Mouse (Mus musculus): Measurements from ENCODE around the gene Ankrd11. TPM values are rescaled to one million over a fixed set of nuclear protein-coding genes. Genes with fewer than 3 reads are reported as not detected.

Gene Ankrd11
- total and polyA plus RNA-seq, 3 experiments: 49.2 to 235 (median 87.7) TPM

- Histone ChIP-seq H3K9ac (ENCODE audit: control insufficient read depth, low read depth, low read length, poor library complexity, severe bottlenecking) (no peak overlapping the region), H3K4me3 (ENCODE audit: control insufficient read depth in 1 of 2, insufficient read depth in 1 of 2, low read depth in 2 of 2, low read length in 2 of 2) (no peak overlapping the region), H3K36me3 (ENCODE audit: control insufficient read depth in 1 of 2, insufficient read depth in 2 of 2, low read length in 2 of 2) (peaks cover 5 to 72% of the 10 kb centered on the region in 2 experiments), H3K4me1 (ENCODE audit: control insufficient read depth in 1 of 2, insufficient read depth in 2 of 2, low read length in 2 of 2) (peaks cover 41 to 54% of the 10 kb centered on the region in 2 experiments), H3K79me2 (ENCODE audit: control insufficient read depth, insufficient read depth, low read length, poor library complexity) (peaks cover 93% of the 10 kb centered on the region), H3K9me3 (replicated peaks; ENCODE audit: insufficient read depth, low read length) (no peaks in the 10 kb centered on the region), H3K27me3 (ENCODE audit: control insufficient read depth in 1 of 2, insufficient read depth in 2 of 2, low read length in 2 of 2) (no peaks in the 10 kb centered on the region), H3K27ac (ENCODE audit: control insufficient read depth, low read depth, low read length) (no peak overlapping the region)
- DNase-seq (ENCODE audit: low read depth, low spot score): no peak
- no peak for TF ChIP-seq TBP (IDR thresholded peaks at IDR 0.05; ENCODE audit: low read depth, low read length)
- TF ChIP-seq MAX (IDR thresholded peaks at IDR 0.05; ENCODE audit: low read length): no peak
- TF ChIP-seq POLR2A (IDR thresholded peaks at IDR 0.05; ENCODE audit: control insufficient read depth in 1 of 2, insufficient read depth in 1 of 2, low read depth in 1 of 2, low read length in 2 of 2, poor library complexity in 1 of 2): no peak
- TF ChIP-seq RCOR1 (IDR thresholded peaks at IDR 0.05; ENCODE audit: low read depth, low read length): no peak
- no peak for TF ChIP-seq POLR2AphosphoS5 (IDR thresholded peaks at IDR 0.05; ENCODE audit: borderline replicate concordance, low read depth, low read length)
- TF ChIP-seq CTCF (IDR thresholded peaks at IDR 0.05 in 2 of 3, conservative IDR thresholded peaks at IDR 0.05 in 1 of 3; ENCODE audit: control insufficient read depth in 1 of 3, insufficient read depth in 1 of 3, low read depth in 2 of 3, low read length in 3 of 3, poor library complexity in 1 of 3, severe bottlenecking in 1 of 3): no peak
- no peak for TF ChIP-seq SIN3A (IDR thresholded peaks at IDR 0.05; ENCODE audit: low read length)
- no peak for TF ChIP-seq ZC3H11A (IDR thresholded peaks at IDR 0.05; ENCODE audit: low read depth, low read length)
- no peak for TF ChIP-seq MYB (IDR thresholded peaks at IDR 0.05; ENCODE audit: low read depth, low read length)
- TF ChIP-seq BHLHE40 (IDR thresholded peaks at IDR 0.05; ENCODE audit: borderline replicate concordance, low read depth, low read length): no peak
- no peak for TF ChIP-seq MAZ (IDR thresholded peaks at IDR 0.05; ENCODE audit: low read depth, low read length)
- TF ChIP-seq RAD21 (IDR thresholded peaks at IDR 0.05; ENCODE audit: low read depth, low read length): no peak
- TF ChIP-seq JUND (IDR thresholded peaks at IDR 0.05; ENCODE audit: low read depth, low read length): no peak
- no peak for TF ChIP-seq MXI1 (IDR thresholded peaks at IDR 0.05; ENCODE audit: low read depth, low read length)
- TF ChIP-seq CHD2 (IDR thresholded peaks at IDR 0.05; ENCODE audit: low read length): no peak
- TF ChIP-seq GABPA (IDR thresholded peaks at IDR 0.05; ENCODE audit: low read depth, low read length): no peak
- no peak for TF ChIP-seq USF2 (IDR thresholded peaks at IDR 0.05; ENCODE audit: borderline replicate concordance in 1 of 2, insufficient read depth in 1 of 2, low read depth in 1 of 2, low read length in 2 of 2)
- no peak for TF ChIP-seq MYC (IDR thresholded peaks at IDR 0.05; ENCODE audit: low read depth, low read length)
Observed at GRCm38 (mm10) chr8:123038351-123038750, 3.7 kb downstream of the Ankrd11 start.

DNA sequence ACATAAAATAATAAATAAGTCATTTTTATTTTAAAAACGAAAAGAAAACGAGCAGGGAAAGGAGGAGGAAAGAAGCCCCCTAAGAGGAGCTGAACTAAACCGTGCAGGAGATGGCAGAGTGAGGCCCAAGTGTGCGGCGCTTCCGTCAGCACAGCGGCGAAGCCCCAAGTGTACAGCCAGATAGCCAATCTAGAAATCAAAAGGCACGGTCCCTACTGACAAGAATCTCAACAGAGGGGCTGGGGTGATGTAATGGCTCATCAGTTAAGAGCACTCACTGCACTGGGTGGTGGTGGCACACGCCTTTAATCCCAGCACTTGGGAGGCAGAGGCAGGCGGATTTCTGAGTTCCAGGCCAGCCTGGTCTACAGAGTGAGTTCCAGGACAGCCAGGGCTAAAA, 4.6 kb downstream of the Ankrd11 start:
- peak; percentile 31 for DNase-seq (ENCODE audit: low read depth, low spot score)
- peak overlapping the region; percentile 7; the same call in 1 of the 2 replicates for H3K9ac ChIP-seq (ENCODE audit: control insufficient read depth, low read depth, low read length, poor library complexity, severe bottlenecking)
- H3K4me1 ChIP-seq (ENCODE audit: control insufficient read depth in 1 of 2, insufficient read depth in 2 of 2, low read length in 2 of 2): peaks cover 47 to 56% of the 10 kb centered on the region in 2 experiments

More for the DNA sequence above, 4.6 kb downstream of the Ankrd11 start:
- H3K27ac ChIP-seq (ENCODE audit: control insufficient read depth, low read depth, low read length): peak overlapping the region; percentile 66
- H3K36me3 ChIP-seq (ENCODE audit: control insufficient read depth in 1 of 2, insufficient read depth in 2 of 2, low read length in 2 of 2): peaks cover 5 to 75% of the 10 kb centered on the region in 2 experiments
- no peaks in the 10 kb centered on the region for H3K9me3 ChIP-seq (replicated peaks; ENCODE audit: insufficient read depth, low read length)
- no peak for TF ChIP-seq ELF1 (IDR thresholded peaks at IDR 0.05; ENCODE audit: low read depth, low read length)
- no peak for TF ChIP-seq SIN3A (IDR thresholded peaks at IDR 0.05; ENCODE audit: low read length)
- 0 out of 2 replicates have a peak, but pooled peaks have one; percentile 29 for TF ChIP-seq GATA1 (IDR thresholded peaks at IDR 0.05; ENCODE audit: low read depth, low read length)
- no peak for TF ChIP-seq POLR2A (IDR thresholded peaks at IDR 0.05; ENCODE audit: control insufficient read depth in 1 of 2, insufficient read depth in 1 of 2, low read depth in 1 of 2, low read length in 2 of 2, poor library complexity in 1 of 2)
- TF ChIP-seq CHD2 (IDR thresholded peaks at IDR 0.05; ENCODE audit: low read length): no peak
- TF ChIP-seq BHLHE40 (IDR thresholded peaks at IDR 0.05; ENCODE audit: borderline replicate concordance, low read depth, low read length): peak; percentile 55; the same call in 1 of the 2 replicates
- no peak overlapping the region; a peak in 1 of 4 replicates for H3K4me3 ChIP-seq (ENCODE audit: control insufficient read depth in 1 of 2, insufficient read depth in 1 of 2, low read depth in 2 of 2, low read length in 2 of 2)
- H3K79me2 ChIP-seq (ENCODE audit: control insufficient read depth, insufficient read depth, low read length, poor library complexity): peaks cover 91% of the 10 kb centered on the region
- no peaks in the 10 kb centered on the region for H3K27me3 ChIP-seq (ENCODE audit: control insufficient read depth in 1 of 2, insufficient read depth in 2 of 2, low read length in 2 of 2)
